Mouse (Mus musculus): ENCODE results near the gene Hs2st1. TPM values are rescaled to one million over a fixed set of nuclear protein-coding genes. Genes with fewer than 3 reads are reported as not detected.
A peak's percentile ranks its signal among the peaks of the same experiment; 100 is the strongest.

The Hs2st1 gene
- polyA plus RNA-seq, 1 experiment from 2014 or later = 15.3 TPM

GRCm38 (mm10) chr3:144565212-144565611 lies 4.8 kb downstream of the Hs2st1 start:
- Histone ChIP-seq H3K4me3 (replicated peaks) (no peak overlapping the region), H3K9ac (no peak overlapping the region), H3K36me3 (no peaks in the 10 kb centered on the region), H3K27ac (replicated peaks) (no peak overlapping the region), H3K4me1 (peaks cover 7% of the 10 kb centered on the region; the same call in 1 of the 2 replicates), H3K9me3 (replicated peaks) (no peaks in the 10 kb centered on the region), H3K4me2 (replicated peaks) (no peak overlapping the region), H3K27me3 (no peaks in the 10 kb centered on the region)
- WGBS = 84% methylated on average over 7 of the region's 7 CpGs
- no peak for ATAC-seq (ENCODE audit: insufficient number of reproducible peaks, low FRiP score, low TSS enrichment, low read depth)

GRCm38 (mm10) chr3:144563916-144564315 lies 6.1 kb downstream of the Hs2st1 start:
- Histone ChIP-seq H3K9me3 (replicated peaks) (no peaks in the 10 kb centered on the region), H3K27me3 (no peaks in the 10 kb centered on the region), H3K36me3 (no peaks in the 10 kb centered on the region), H3K4me3 (replicated peaks) (no peak overlapping the region), H3K4me2 (replicated peaks) (no peak overlapping the region), H3K27ac (replicated peaks) (no peak overlapping the region), H3K4me1 (peaks cover 15% of the 10 kb centered on the region), H3K9ac (no peak overlapping the region)
- 86% methylated on average over 7 of the region's 7 CpGs for WGBS
- ATAC-seq (ENCODE audit: insufficient number of reproducible peaks, low FRiP score, low TSS enrichment, low read depth) = no peak

- H3K4me2 ChIP-seq (replicated peaks) = no peak overlapping the region
- no peaks in the 10 kb centered on the region for H3K36me3 ChIP-seq
- H3K4me3 ChIP-seq (replicated peaks) = no peak overlapping the region
- ATAC-seq (ENCODE audit: insufficient number of reproducible peaks, low FRiP score, low TSS enrichment, low read depth) = no peak
- H3K27me3 ChIP-seq = no peaks in the 10 kb centered on the region
- no peaks in the 10 kb centered on the region for H3K9me3 ChIP-seq (replicated peaks)
- H3K4me1 ChIP-seq = peaks cover 28% of the 10 kb centered on the region
- H3K9ac ChIP-seq = no peak overlapping the region
- H3K27ac ChIP-seq (replicated peaks) = no peak overlapping the region
- 71% methylated on average over 22 of the region's 22 CpGs for WGBS
Observed at GRCm38 (mm10) chr3:144561511-144562250, 8.3 kb downstream of the Hs2st1 start.

GRCm38 (mm10) chr3:144558274-144558673 lies 11.7 kb downstream of the Hs2st1 start:
- peak overlapping the region; percentile 31 for H3K4me2 ChIP-seq (replicated peaks)
- 24% methylated on average over 5 of the region's 5 CpGs for WGBS
- H3K4me1 ChIP-seq = peaks cover 33% of the 10 kb centered on the region

GRCm38 (mm10) chr3:144556625-144557324 lies 13.2 kb downstream of the Hs2st1 start:
- Histone ChIP-seq H3K27me3 (no peaks in the 10 kb centered on the region), H3K4me3 (replicated peaks) (no peak overlapping the region), H3K27ac (replicated peaks) (no peak overlapping the region), H3K9ac (no peak overlapping the region), H3K36me3 (no peaks in the 10 kb centered on the region), H3K9me3 (replicated peaks) (no peaks in the 10 kb centered on the region), H3K4me2 (replicated peaks) (peak overlapping the region; percentile 24; the same call in 1 of the 2 replicates), H3K4me1 (peaks cover 33% of the 10 kb centered on the region)
- no peak for ATAC-seq (ENCODE audit: insufficient number of reproducible peaks, low FRiP score, low TSS enrichment, low read depth)
- 13% methylated on average over 16 of the region's 16 CpGs for WGBS

More at GRCm38 (mm10) chr3:144558274-144558673, 11.7 kb downstream of the Hs2st1 start:
- Histone ChIP-seq H3K27ac (replicated peaks) (peak overlapping the region; percentile 18; the same call in 1 of the 2 replicates), H3K36me3 (no peaks in the 10 kb centered on the region), H3K4me3 (replicated peaks) (no peak overlapping the region), H3K27me3 (no peaks in the 10 kb centered on the region), H3K9me3 (replicated peaks) (no peaks in the 10 kb centered on the region), H3K9ac (no peak overlapping the region)
- 0 out of 2 replicates have a peak, but pooled peaks have one; percentile 54 for ATAC-seq (ENCODE audit: insufficient number of reproducible peaks, low FRiP score, low TSS enrichment, low read depth)

GRCm38 (mm10) chr3:144555144-144555543 lies 14.8 kb downstream of the Hs2st1 start:
- Histone ChIP-seq H3K9me3 (replicated peaks) (no peaks in the 10 kb centered on the region), H3K27me3 (no peaks in the 10 kb centered on the region), H3K4me3 (replicated peaks) (no peak overlapping the region), H3K4me1 (peaks cover 33% of the 10 kb centered on the region), H3K9ac (no peak overlapping the region), H3K27ac (replicated peaks) (no peak overlapping the region), H3K4me2 (replicated peaks) (no peak overlapping the region), H3K36me3 (no peaks in the 10 kb centered on the region)
- WGBS = 83% methylated on average over 7 of the region's 7 CpGs
- no peak for ATAC-seq (ENCODE audit: insufficient number of reproducible peaks, low FRiP score, low TSS enrichment, low read depth)

GRCm38 (mm10) chr3:144554503-144554902 lies 15.5 kb downstream of the Hs2st1 start:
- no peak overlapping the region for H3K4me2 ChIP-seq (replicated peaks)
- H3K27ac ChIP-seq (replicated peaks) = no peak overlapping the region
- no peaks in the 10 kb centered on the region for H3K36me3 ChIP-seq
- no peak overlapping the region for H3K9ac ChIP-seq
- H3K9me3 ChIP-seq (replicated peaks) = no peaks in the 10 kb centered on the region
- ATAC-seq (ENCODE audit: insufficient number of reproducible peaks, low FRiP score, low TSS enrichment, low read depth) = no peak
- no peaks in the 10 kb centered on the region for H3K27me3 ChIP-seq
- peaks cover 29% of the 10 kb centered on the region for H3K4me1 ChIP-seq
- no peak overlapping the region for H3K4me3 ChIP-seq (replicated peaks)
- WGBS = 69% methylated on average over 9 of the region's 9 CpGs

GRCm38 (mm10) chr3:144553942-144554341 lies 16.0 kb downstream of the Hs2st1 start:
- no peaks in the 10 kb centered on the region for H3K9me3 ChIP-seq (replicated peaks)
- ATAC-seq (ENCODE audit: insufficient number of reproducible peaks, low FRiP score, low TSS enrichment, low read depth) = no peak
- no peak overlapping the region for H3K4me3 ChIP-seq (replicated peaks)
- H3K4me2 ChIP-seq (replicated peaks) = no peak overlapping the region
- 76% methylated on average over 7 of the region's 7 CpGs for WGBS
- no peaks in the 10 kb centered on the region for H3K27me3 ChIP-seq
- H3K9ac ChIP-seq = no peak overlapping the region
- H3K27ac ChIP-seq (replicated peaks) = no peak overlapping the region
- H3K4me1 ChIP-seq = peaks cover 24% of the 10 kb centered on the region
- H3K36me3 ChIP-seq = no peaks in the 10 kb centered on the region

- no peaks in the 10 kb centered on the region for H3K36me3 ChIP-seq
- H3K4me2 ChIP-seq (replicated peaks) = no peak overlapping the region
- no peak overlapping the region for H3K4me3 ChIP-seq (replicated peaks)
- no peak for ATAC-seq (ENCODE audit: insufficient number of reproducible peaks, low FRiP score, low TSS enrichment, low read depth)
- no peaks in the 10 kb centered on the region for H3K9me3 ChIP-seq (replicated peaks)
- WGBS = 44% methylated on average over 4 of the region's 4 CpGs
- no peak overlapping the region for H3K9ac ChIP-seq
- no peak overlapping the region for H3K27ac ChIP-seq (replicated peaks)
- H3K27me3 ChIP-seq = no peaks in the 10 kb centered on the region
- H3K4me1 ChIP-seq = peaks cover 3% of the 10 kb centered on the region
Observed at GRCm38 (mm10) chr3:144551416-144551815, 18.6 kb downstream of the Hs2st1 start.

- WGBS = 87% methylated on average over 5 of the region's 5 CpGs
- H3K4me2 ChIP-seq (replicated peaks) = no peak overlapping the region
- H3K4me1 ChIP-seq = peaks cover 7% of the 10 kb centered on the region
- H3K9ac ChIP-seq = no peak overlapping the region
- no peaks in the 10 kb centered on the region for H3K27me3 ChIP-seq
- no peaks in the 10 kb centered on the region for H3K36me3 ChIP-seq
- ATAC-seq (ENCODE audit: insufficient number of reproducible peaks, low FRiP score, low TSS enrichment, low read depth) = no peak
- H3K27ac ChIP-seq (replicated peaks) = no peak overlapping the region
- no peak overlapping the region for H3K4me3 ChIP-seq (replicated peaks)
- no peaks in the 10 kb centered on the region for H3K9me3 ChIP-seq (replicated peaks)
Observed at GRCm38 (mm10) chr3:144550659-144551058, 19.3 kb downstream of the Hs2st1 start.

GRCm38 (mm10) chr3:144550036-144550435 lies 19.9 kb downstream of the Hs2st1 start:
- WGBS = 73% methylated on average over 5 of the region's 5 CpGs
- Histone ChIP-seq H3K4me3 (replicated peaks) (no peak overlapping the region), H3K4me1 (peaks cover 11% of the 10 kb centered on the region), H3K9me3 (replicated peaks) (no peaks in the 10 kb centered on the region), H3K4me2 (replicated peaks) (no peak overlapping the region), H3K9ac (no peak overlapping the region), H3K36me3 (no peaks in the 10 kb centered on the region), H3K27ac (replicated peaks) (no peak overlapping the region), H3K27me3 (no peaks in the 10 kb centered on the region)
- no peak for ATAC-seq (ENCODE audit: insufficient number of reproducible peaks, low FRiP score, low TSS enrichment, low read depth)
